Mouse (Mus musculus) midbrain, embryonic 14.5 days (tissue): Measurements from ENCODE around the gene Galnt3. TPM values are rescaled to one million over a fixed set of nuclear protein-coding genes. Genes with fewer than 3 reads are reported as not detected.
A peak's percentile ranks its signal among the peaks of the same experiment; 100 is the strongest.

ENCODE experiments used
- ATAC-seq: fragments of 200-750 bp; cut with Nextera tagmentation; 2 replicates; pipeline ENCODE4 v1.8.0; 2017; ENCODE audit warnings: moderate number of reproducible peaks, moderate library complexity; ENCODE audit not compliant: low FRiP score, low TSS enrichment
- DNase-seq: peaks from one replicate; pipeline ENCODE4 v3.0.0-alpha.2; 2015
- H3K27ac ChIP-seq: fragments of 300-500 bp; sonication (generic); replicated peaks from 2 replicates; pipeline ENCODE4 v1.5.1; 2014; ENCODE audit warnings: mild to moderate bottlenecking, low read depth, low read length, moderate library complexity
- H3K27me3 ChIP-seq: fragments of 300-500 bp; sonication (generic); 2 replicates; pipeline ENCODE4 v1.6.1; 2014; ENCODE audit warnings: low read length, control low read depth, mixed read lengths; ENCODE audit not compliant: control insufficient read depth, insufficient read depth
- H3K36me3 ChIP-seq: fragments of 300-500 bp; sonication (generic); 2 replicates; pipeline ENCODE4 v1.6.1; 2014; ENCODE audit warnings: low read length, control low read depth; ENCODE audit not compliant: control insufficient read depth, insufficient read depth
- H3K4me1 ChIP-seq: fragments of 300-500 bp; sonication (generic); 2 replicates; pipeline ENCODE4 v1.6.1; 2014; ENCODE audit warnings: mild to moderate bottlenecking, antibody characterized with exemption, low read length, control low read depth; ENCODE audit not compliant: control insufficient read depth, insufficient read depth
- H3K4me2 ChIP-seq: fragments of 300-500 bp; sonication (generic); 2 replicates; pipeline ENCODE4 v1.6.1; 2014; ENCODE audit warnings: mild to moderate bottlenecking, low read length, moderate library complexity
- H3K4me3 ChIP-seq: fragments of 300-500 bp; sonication (generic); replicated peaks from 2 replicates; pipeline ENCODE4 v1.5.1; 2014; ENCODE audit warnings: low read depth, low read length
- H3K9ac ChIP-seq: fragments of 300-500 bp; sonication (generic); replicated peaks from 2 replicates; pipeline ENCODE4 v1.6.1; 2014; ENCODE audit warnings: mild to moderate bottlenecking, low read length, moderate library complexity
- H3K9me3 ChIP-seq: fragments of 300-500 bp; sonication (generic); 2 replicates; pipeline ENCODE4 v1.6.1; 2016; ENCODE audit warnings: low read length, control low read depth, mixed read lengths; ENCODE audit not compliant: control insufficient read depth
- WGBS: fragments of 180-500 bp; shearing (Covaris S2); extraction: QIAGEN DNeasy Blood & Tissue Kit; methylation state at CpG from one replicate; pipeline ENCODE4 v1.1.7; 2014; 5-methylcytosine and 5-hydroxymethylcytosine counted together
- polyA plus RNA-seq: library from polyadenylated mRNA; unstranded; fragments of >200 nt; fragmentation: Nextera tagmentation; extraction: Ambion mirVana; gene quantifications from 2 replicates; pipeline ENCODE4 v1.2.1, GENCODE M21; 2014

Gene Galnt3
- polyA plus RNA-seq, 1 experiment from 2014 or later: 0.80 TPM

DNA sequence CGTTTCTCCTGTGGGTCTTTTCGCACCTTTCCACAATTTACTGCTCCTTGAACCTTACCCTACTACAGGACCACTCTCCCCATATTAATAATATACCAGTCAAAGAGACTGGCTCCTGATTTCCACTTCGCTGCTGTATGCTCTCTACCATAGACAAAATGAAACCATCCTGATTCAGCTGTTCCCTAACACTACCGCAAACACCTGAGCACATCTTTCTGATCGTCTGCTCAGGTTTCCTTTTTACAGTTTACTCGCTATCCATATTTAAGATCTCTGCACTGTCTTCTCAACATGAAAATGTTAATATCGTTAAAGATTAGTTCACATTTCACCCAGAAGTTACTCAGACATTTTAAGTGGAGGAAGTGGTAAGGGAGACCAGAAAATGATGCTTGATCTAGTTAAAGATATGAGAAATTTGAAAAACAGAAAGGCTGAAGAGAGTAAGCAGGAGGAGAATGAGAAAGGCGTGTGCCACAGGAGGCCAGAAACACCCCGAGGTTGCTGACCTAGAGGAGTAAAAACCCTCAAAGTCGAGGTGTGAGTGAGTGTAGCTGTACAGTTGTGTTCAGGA, 23.9 kb upstream of the Galnt3 start:
- Histone ChIP-seq H3K4me3 (no peak overlapping the region), H3K27ac (no peak overlapping the region), H3K4me1 (no peaks in the 10 kb centered on the region), H3K9ac (no peak overlapping the region), H3K27me3 (no peaks in the 10 kb centered on the region), H3K36me3 (no peaks in the 10 kb centered on the region), H3K9me3 (no peaks in the 10 kb centered on the region), H3K4me2 (no peak overlapping the region)
- no peak for DNase-seq
- no peak for ATAC-seq
- 86% methylated on average over 10 of the region's 10 CpGs for WGBS

DNA sequence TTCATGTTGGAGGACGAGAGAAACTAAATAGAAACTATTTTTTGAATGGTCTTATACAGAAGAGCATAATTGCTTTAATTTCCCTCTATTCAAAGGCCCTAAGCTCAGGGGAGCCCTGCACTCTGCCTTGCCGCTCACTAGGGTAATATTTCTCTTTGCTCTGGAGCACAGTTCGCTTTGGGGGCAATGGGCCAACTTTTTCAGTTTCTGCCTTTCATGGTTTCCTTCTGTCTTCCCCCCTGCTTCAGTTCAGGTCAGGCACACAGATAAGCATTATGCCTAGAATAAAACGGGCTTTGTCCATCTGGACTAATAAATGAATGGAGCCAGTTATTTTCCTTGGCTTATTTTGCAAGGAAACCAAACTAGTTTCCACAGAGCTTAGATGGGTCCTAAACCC, 21.7 kb upstream of the Galnt3 start:
- no peak overlapping the region for H3K4me3 ChIP-seq
- H3K36me3 ChIP-seq: no peaks in the 10 kb centered on the region
- H3K9ac ChIP-seq: no peak overlapping the region
- H3K4me1 ChIP-seq: no peaks in the 10 kb centered on the region
- H3K4me2 ChIP-seq: no peak overlapping the region
- H3K9me3 ChIP-seq: no peaks in the 10 kb centered on the region
- 59% methylated on average over 4 of the region's 4 CpGs for WGBS
- H3K27me3 ChIP-seq: no peaks in the 10 kb centered on the region
- DNase-seq (peak; percentile 29), ATAC-seq (no peak)
- H3K27ac ChIP-seq: no peak overlapping the region

DNA sequence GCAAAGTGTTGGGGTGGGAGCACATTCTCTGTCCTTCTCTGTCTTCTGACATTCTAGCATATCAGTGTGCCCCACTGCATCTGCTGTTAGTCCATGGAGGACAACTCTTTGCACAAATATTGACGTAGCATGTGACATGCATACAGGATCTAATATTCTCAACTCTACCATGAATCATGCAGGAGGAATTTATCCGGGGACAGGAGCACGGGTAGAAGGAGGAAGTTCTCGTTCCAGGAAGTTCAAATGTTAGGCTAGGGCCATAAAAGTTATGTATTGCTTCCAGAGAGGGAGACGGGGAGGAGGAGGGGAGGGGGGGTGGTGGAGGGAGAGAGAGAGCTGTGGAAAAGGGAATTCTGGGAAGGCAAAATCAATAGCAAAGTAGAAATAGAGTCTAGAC, 20.0 kb upstream of the Galnt3 start:
- WGBS: 78% methylated on average over 5 of the region's 5 CpGs
- H3K4me1 ChIP-seq: no peaks in the 10 kb centered on the region
- no peak overlapping the region for H3K4me3 ChIP-seq
- no peak overlapping the region for H3K27ac ChIP-seq
- no peak overlapping the region for H3K4me2 ChIP-seq
- H3K9me3 ChIP-seq: no peaks in the 10 kb centered on the region
- DNase-seq (no peak), ATAC-seq (no peak)
- H3K9ac ChIP-seq: no peak overlapping the region
- no peaks in the 10 kb centered on the region for H3K36me3 ChIP-seq
- no peaks in the 10 kb centered on the region for H3K27me3 ChIP-seq

DNA sequence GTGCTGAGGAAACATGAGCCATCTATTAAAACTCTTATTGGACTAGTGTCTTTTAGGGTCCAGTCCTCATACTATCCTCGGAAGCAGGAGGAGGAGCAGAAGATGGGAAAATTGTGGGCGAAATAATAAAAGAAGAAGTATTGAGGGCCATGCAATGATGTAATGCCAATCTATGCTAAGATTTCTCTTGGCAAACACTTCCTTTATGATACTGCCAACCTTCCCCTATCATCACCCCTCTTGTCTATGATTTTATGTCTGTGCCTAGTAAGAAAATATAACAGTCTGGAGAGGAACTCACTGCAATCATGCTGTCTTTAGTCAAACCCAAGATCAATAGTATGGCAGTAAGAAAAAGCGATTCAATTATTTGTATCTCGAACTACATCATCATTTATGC, 18.5 kb upstream of the Galnt3 start:
- Histone ChIP-seq H3K4me1 (no peaks in the 10 kb centered on the region), H3K36me3 (no peaks in the 10 kb centered on the region), H3K9ac (no peak overlapping the region), H3K27me3 (no peaks in the 10 kb centered on the region), H3K9me3 (no peaks in the 10 kb centered on the region), H3K4me2 (no peak overlapping the region), H3K27ac (no peak overlapping the region), H3K4me3 (no peak overlapping the region)
- 92% methylated on average over 4 of the region's 4 CpGs for WGBS
- no peak for DNase-seq
- ATAC-seq: no peak

DNA sequence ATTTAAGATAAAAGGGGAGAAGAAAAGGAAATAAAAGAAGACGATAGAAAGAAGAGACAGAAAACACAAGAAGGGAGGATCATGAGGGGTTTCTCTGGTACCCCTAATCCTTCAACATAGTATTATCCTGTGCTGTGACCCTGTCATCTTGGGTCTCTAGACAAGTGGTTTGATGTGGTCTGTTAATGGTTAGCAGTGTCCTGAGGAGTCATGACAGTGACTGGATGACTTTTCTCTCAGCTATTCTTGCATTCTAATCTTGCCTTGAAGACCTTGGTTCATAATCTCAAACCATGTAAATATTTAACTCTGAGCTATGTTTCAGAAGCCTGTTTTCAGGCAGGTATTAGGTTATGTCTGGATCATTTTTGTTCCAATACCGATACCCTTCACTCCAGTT, 17.9 kb upstream of the Galnt3 start:
- H3K9me3 ChIP-seq: no peaks in the 10 kb centered on the region
- H3K4me1 ChIP-seq: no peaks in the 10 kb centered on the region
- WGBS: 92% methylated on average over 2 of the region's 2 CpGs
- H3K4me2 ChIP-seq: no peak overlapping the region
- H3K27me3 ChIP-seq: no peaks in the 10 kb centered on the region
- no peak for ATAC-seq
- H3K27ac ChIP-seq: no peak overlapping the region
- H3K36me3 ChIP-seq: no peaks in the 10 kb centered on the region
- no peak for DNase-seq
- no peak overlapping the region for H3K4me3 ChIP-seq
- no peak overlapping the region for H3K9ac ChIP-seq

DNA sequence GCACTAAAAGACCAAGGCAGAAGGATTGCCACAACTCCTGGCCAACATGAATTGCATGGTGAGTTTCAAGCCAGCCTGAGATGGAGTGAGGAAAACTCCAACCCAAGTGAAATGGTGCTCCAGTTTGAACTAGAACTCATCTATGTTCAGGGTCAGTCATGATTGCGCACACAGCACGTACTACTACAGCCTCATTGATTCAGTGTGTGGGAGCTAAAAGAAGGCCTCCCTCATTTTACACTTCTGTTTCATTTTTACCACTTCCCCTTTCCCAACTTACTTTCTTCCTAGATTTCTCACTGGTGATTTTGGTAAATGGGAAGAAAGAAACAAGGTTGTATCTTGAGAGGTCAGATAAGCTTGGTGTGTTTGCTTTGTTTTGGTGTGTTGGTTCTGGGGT, 17.5 kb upstream of the Galnt3 start:
- 97% methylated on average over 2 of the region's 2 CpGs for WGBS
- DNase-seq (no peak), ATAC-seq (no peak)
- no peaks in the 10 kb centered on the region for H3K36me3 ChIP-seq
- H3K4me2 ChIP-seq: no peak overlapping the region
- H3K9me3 ChIP-seq: no peaks in the 10 kb centered on the region
- no peaks in the 10 kb centered on the region for H3K4me1 ChIP-seq
- H3K27me3 ChIP-seq: no peaks in the 10 kb centered on the region
- H3K9ac ChIP-seq: no peak overlapping the region
- no peak overlapping the region for H3K4me3 ChIP-seq
- no peak overlapping the region for H3K27ac ChIP-seq

DNA sequence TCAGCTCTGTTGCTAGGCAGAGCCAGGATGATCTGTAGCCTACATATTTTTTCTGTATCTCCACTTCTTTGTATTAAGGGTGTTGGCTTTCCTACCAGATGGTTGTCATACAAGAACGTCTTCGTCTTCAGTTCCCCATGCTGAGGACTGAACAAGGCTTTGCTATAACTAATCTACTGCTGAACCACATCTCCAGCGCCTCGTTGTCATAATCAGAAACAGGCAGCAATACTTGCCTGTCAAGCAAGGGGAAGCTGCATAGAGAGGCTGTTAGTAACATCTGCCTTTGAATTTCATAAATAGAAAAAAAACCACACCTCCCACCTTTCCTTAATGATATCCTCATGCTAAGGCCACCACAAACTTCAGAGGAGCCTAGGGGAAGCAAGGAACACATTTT, 15.5 kb upstream of the Galnt3 start:
- H3K4me2 ChIP-seq: no peak overlapping the region
- WGBS: 85% methylated on average over 4 of the region's 4 CpGs
- DNase-seq: no peak
- H3K4me1 ChIP-seq: no peaks in the 10 kb centered on the region
- no peak overlapping the region for H3K4me3 ChIP-seq
- H3K9me3 ChIP-seq: no peaks in the 10 kb centered on the region
- H3K27ac ChIP-seq: no peak overlapping the region
- H3K36me3 ChIP-seq: no peaks in the 10 kb centered on the region
- H3K27me3 ChIP-seq: no peaks in the 10 kb centered on the region
- no peak for ATAC-seq
- H3K9ac ChIP-seq: no peak overlapping the region

DNA sequence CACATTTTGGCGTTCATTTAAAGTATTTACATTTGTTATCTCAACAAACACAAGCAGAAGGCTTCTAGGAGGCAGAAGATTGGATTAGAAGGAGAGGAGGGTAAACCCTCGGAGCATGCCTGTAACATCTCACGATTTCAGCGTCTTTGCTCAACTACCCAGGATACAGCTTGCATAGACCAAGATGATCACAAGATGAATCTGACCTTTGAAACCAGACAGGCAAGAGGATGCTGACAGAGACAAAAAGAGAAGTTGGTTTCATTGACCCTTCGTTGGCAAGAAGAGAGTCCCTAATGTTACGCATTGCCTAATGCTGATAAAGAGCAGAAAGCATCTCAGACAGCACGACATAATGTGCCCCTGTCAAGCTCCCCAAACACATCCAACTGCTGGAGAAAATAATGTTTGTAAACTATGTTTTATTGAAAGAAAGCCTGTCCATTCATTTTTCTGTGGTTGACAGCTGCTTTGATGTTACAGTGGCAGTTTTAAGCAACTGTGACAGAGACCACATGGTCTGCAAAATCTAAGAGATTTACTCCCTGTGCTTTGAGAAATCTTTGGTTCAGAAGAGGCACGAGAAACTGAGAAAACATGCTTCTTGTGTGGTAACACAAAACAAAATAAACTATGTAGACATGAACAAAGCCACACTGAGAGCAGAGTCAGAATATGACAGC, 7.2 kb upstream of the Galnt3 start:
- no peak for DNase-seq
- whole genome bisulfite sequencing: 76% methylated on average over 8 of the region's 8 CpGs
- H3K36me3 ChIP-seq: no peaks in the 10 kb centered on the region
- no peak overlapping the region for H3K4me3 ChIP-seq
- ATAC-seq: no peak
- H3K4me1 ChIP-seq: no peaks in the 10 kb centered on the region
- H3K4me2 ChIP-seq: no peak overlapping the region
- no peaks in the 10 kb centered on the region for H3K9me3 ChIP-seq
- no peak overlapping the region for H3K27ac ChIP-seq
- no peaks in the 10 kb centered on the region for H3K27me3 ChIP-seq
- no peak overlapping the region for H3K9ac ChIP-seq

DNA sequence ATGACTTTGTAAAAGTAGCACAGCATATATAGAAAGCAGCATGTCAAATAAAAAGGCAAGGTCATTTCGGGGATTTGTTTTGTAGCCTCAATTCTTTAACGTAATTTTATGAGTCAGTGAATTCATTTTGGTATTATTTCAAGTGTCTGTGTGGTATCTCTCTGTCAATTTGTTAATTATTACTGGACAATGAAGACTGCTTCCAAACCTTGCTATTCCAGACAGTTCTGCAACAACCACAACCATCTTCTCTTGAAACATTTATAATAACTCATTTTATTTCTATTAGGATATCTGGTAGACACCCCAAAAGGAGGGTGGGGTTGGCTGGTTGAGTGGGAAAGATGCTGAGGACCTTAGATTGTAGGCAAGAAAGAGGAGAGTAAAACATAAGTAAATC, 4.1 kb upstream of the Galnt3 start:
- H3K4me2 ChIP-seq: no peak overlapping the region
- no peak for ATAC-seq
- no peak overlapping the region for H3K9ac ChIP-seq
- H3K27ac ChIP-seq: no peak overlapping the region
- 92% methylated on average over 2 of the region's 2 CpGs for WGBS
- H3K27me3 ChIP-seq: peaks cover 12% of the 10 kb centered on the region; the same call in 1 of the 2 replicates
- 0 out of 2 replicates have a peak, but pooled peaks cover 9% of the 10 kb centered on the region for H3K4me1 ChIP-seq
- no peak for DNase-seq
- H3K36me3 ChIP-seq: no peaks in the 10 kb centered on the region
- no peaks in the 10 kb centered on the region for H3K9me3 ChIP-seq
- no peak overlapping the region for H3K4me3 ChIP-seq
